Mouse (Mus musculus) liver, embryonic 14.5 days (tissue): ENCODE measurements around the gene Klf16.

Experiments used
- CTCF ChIP-seq: IDR thresholded peaks from 2 replicates; pipeline ENCODE4 v1.5.1; 2016; ENCODE audit warnings: antibody characterized with exemption, low read depth, control low read depth
- EP300 ChIP-seq: IDR thresholded peaks from 2 replicates; pipeline ENCODE4 v1.6.1; 2016; ENCODE audit warnings: antibody characterized with exemption, low read depth

DNA sequence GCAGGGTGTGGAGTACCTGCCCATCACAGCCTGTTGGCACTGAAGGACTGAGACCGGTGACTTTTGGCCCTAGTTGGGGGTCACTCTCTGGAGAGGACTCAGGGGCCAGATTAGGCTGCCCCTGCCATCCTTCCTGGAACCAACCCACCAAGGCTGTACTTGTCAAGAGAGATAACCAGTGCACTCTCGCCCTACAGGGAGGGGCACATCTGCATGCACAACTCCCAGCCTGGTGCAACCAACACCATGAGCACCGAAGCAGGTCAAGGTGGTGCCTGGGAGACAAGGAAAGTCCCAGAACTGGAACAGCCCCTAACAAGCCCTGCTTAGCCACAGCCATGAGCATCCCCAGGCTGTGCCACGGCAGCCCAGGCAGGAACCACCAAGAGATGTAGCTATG lies 30.2 kb downstream of the Klf16 start:
- TF ChIP-seq CTCF (no peak), EP300 (no peak)
